Mouse (Mus musculus) kidney, embryonic 14.5 days (tissue): ENCODE data around the gene Brca1. TPM values are rescaled to one million over a fixed set of nuclear protein-coding genes. Genes with fewer than 3 reads are reported as not detected.
"Not testable (repeated sequence)": the region's sequence is repeated elsewhere in the genome, so short reads cannot be mapped to it uniquely, and the experiment has no call there.

Experiments
- ATAC-seq: fragments of 200-750 bp; cut with Nextera tagmentation; 2 replicates; pipeline ENCODE4 v1.8.0; 2017; ENCODE audit warnings: moderate number of reproducible peaks, mild to moderate bottlenecking, moderate TSS enrichment, moderate library complexity; ENCODE audit not compliant: low FRiP score, low TSS enrichment
- H3K27ac ChIP-seq: fragments of 300-500 bp; sonication (generic); 2 replicates; pipeline ENCODE4 v1.5.1; 2014; ENCODE audit warnings: low read depth, mild to moderate bottlenecking, low read length, moderate library complexity, mixed read lengths
- H3K27me3 ChIP-seq: fragments of 300-500 bp; sonication (generic); 2 replicates; pipeline ENCODE4 v1.6.1; 2014; ENCODE audit warnings: mild to moderate bottlenecking, low read length; ENCODE audit not compliant: control insufficient read depth, insufficient read depth
- H3K36me3 ChIP-seq: fragments of 300-500 bp; sonication (generic); 2 replicates; pipeline ENCODE4 v1.6.1; 2014; ENCODE audit warnings: low read length, mixed read lengths; ENCODE audit not compliant: control insufficient read depth, insufficient read depth
- H3K4me1 ChIP-seq: fragments of 300-500 bp; sonication (generic); 2 replicates; pipeline ENCODE4 v1.6.1; 2014; ENCODE audit warnings: low read length, mixed read lengths; ENCODE audit not compliant: control insufficient read depth, insufficient read depth
- H3K4me2 ChIP-seq: fragments of 300-500 bp; sonication (generic); replicated peaks from 2 replicates; pipeline ENCODE4 v1.6.1; 2014; ENCODE audit warnings: low read depth, mild to moderate bottlenecking, low read length
- H3K4me3 ChIP-seq: fragments of 300-500 bp; sonication (generic); 2 replicates; pipeline ENCODE4 v1.5.1; 2014; ENCODE audit warnings: mild to moderate bottlenecking, low read length
- H3K9ac ChIP-seq: fragments of 300-500 bp; sonication (generic); 2 replicates; pipeline ENCODE4 v1.6.1; 2014; ENCODE audit warnings: low read depth, mild to moderate bottlenecking, low read length, moderate library complexity
- H3K9me3 ChIP-seq: fragments of 300-500 bp; sonication (generic); 2 replicates; pipeline ENCODE4 v1.6.1; 2016; ENCODE audit warnings: low read length; ENCODE audit not compliant: control insufficient read depth
- WGBS: fragments of 180-500 bp; shearing (Covaris S2); extraction: QIAGEN DNeasy Blood & Tissue Kit; methylation state at CpG from one replicate; pipeline ENCODE4 v1.1.7; 2014; 5-methylcytosine and 5-hydroxymethylcytosine counted together
- polyA plus RNA-seq: library from polyadenylated mRNA; unstranded; fragments of >200 nt; fragmentation: Nextera tagmentation; extraction: Ambion mirVana; gene quantifications from 2 replicates; pipeline ENCODE4 v1.2.1, GENCODE M21; 2014

The Brca1 gene
- polyA plus RNA-seq, 1 experiment from 2014 or later: 22.0 TPM

DNA sequence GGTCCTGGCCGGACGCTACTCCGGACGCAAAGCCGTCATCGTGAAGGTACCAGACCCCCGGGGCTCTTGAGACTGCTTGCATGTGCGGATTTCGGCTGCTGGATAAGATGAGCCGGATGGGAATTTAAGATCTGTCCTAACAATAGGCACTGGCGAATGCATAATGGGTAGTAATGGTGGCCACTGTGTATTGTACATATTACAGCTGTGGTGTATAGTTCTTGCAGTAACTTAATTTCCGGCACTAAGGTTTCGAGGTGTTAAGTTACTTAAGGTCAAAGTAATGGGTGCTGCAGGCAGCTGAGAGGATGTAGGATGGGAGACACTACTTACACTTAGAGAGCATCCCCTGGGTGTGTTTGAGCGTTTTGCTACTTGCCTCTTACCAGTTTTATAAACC is 109.0 kb downstream of the Brca1 start:
- Histone ChIP-seq H3K4me2 (peak overlapping the region; percentile 71), H3K4me1 (peaks cover 6% of the 10 kb centered on the region; the same call in 1 of the 2 replicates), H3K9ac (peak overlapping the region; percentile 88), H3K27me3 (no peaks in the 10 kb centered on the region), H3K27ac (peak overlapping the region; percentile 86), H3K9me3 (no peaks in the 10 kb centered on the region), H3K4me3 (peak overlapping the region; percentile 69), H3K36me3 (peaks cover 27% of the 10 kb centered on the region)
- WGBS: under 1% methylated on average over 14 of the region's 14 CpGs
- peak; percentile 5; the same call in 1 of the 2 replicates for ATAC-seq

DNA sequence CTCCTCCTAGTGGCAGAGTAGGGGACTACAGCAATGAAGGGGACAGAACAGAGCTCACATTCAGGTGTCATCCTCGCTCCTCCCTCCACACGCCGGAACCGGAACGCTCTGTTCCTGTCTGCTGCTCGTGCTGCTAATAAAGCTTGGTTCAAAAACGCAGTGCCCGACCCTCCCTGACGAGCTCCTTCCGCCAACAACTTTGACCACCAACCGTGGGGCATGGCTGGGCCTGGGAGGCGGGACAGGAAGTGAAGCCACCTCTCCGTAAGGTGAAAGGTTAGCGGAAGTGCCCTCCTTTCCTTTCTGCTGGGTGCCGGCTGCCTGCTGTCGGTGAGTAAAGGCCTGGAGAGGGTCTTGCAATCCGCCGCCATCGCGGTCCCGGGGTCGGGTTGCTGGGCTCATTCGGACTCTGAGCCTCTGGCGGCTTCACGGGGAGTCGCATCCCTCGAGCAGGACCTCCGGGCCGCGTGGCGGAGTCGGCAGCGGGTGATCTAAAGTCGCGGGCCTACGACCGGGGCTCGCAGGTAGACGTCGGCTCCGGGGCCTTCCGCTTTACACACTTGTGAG is 109.5 kb downstream of the Brca1 start, which contains the start of gene Rpl27:
Gene Rpl27, plus strand, starts transcription at position 172 of the 567 bp plus-strand sequence.
- peak within 1 kb of the TSS; percentile 86 for H3K27ac ChIP-seq
- H3K9ac ChIP-seq: peak within 1 kb of the TSS; percentile 88
- no peaks in the 10 kb centered on the region for H3K9me3 ChIP-seq
- H3K27me3 ChIP-seq: no peaks in the 10 kb centered on the region
- peak; percentile 97 for ATAC-seq
- peaks cover 27% of the 10 kb centered on the region for H3K36me3 ChIP-seq
- WGBS: under 1% methylated on average over 42 of the region's 42 CpGs
- peak within 1 kb of the TSS; percentile 71 for H3K4me2 ChIP-seq
- H3K4me3 ChIP-seq: peak within 1 kb of the TSS; percentile 69
- H3K4me1 ChIP-seq: peaks cover 6% of the 10 kb centered on the region; the same call in 1 of the 2 replicates

DNA sequence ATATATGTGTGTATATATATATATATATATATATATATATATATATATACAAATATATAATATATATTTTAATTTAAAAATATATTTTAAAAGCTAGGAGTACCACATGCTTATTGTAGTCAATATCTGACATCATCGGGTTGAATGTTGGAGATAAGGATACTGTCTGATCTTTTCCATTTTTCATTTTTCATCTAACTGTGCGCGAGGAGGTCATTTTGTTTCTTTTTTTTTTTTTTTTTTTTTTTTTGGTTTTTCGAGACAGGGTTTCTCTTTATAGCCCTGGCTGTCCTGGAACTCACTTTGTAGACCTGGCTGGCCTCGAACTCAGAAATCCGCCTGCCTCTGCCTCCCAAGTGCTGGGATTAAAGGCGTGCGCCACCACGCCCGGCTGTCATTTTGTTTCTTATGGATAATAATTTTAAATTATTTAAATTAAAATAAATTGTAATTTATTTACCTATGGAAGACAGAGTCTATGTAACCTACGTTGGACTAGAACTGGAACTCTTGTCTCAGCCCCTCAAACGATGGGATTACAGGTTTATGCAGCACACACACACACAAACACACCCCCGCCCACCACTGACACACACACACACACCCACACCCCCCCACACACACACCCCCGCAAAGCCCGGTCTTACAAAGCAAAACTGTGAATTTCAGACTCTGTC is 110.2 kb downstream of the Brca1 start:
- ATAC-seq, H3K4me1 ChIP-seq, H3K9me3 ChIP-seq, H3K27me3 ChIP-seq, H3K4me2 ChIP-seq, H3K27ac ChIP-seq, H3K9ac ChIP-seq: not testable (repeated sequence)
- Histone ChIP-seq H3K36me3 (peaks cover 27% of the 10 kb centered on the region), H3K4me3 (peak overlapping the region; percentile 17; the same call in 1 of the 2 replicates)
- WGBS: 38% methylated on average over 14 of the region's 15 CpGs

Other genes starting within 250 kb of the Brca1 start
- 112 and 164 TPM in 2 replicates for gene Becn1, start 249.7 kb downstream of the Brca1 start, polyA plus RNA-seq
- 113 and 130 TPM in 2 replicates for gene Psme3, start 235.7 kb downstream of the Brca1 start, polyA plus RNA-seq
- gene Aoc2, start 226.9 kb downstream of the Brca1 start, polyA plus RNA-seq: 1.9 TPM in 2 replicates
- 0.23 and 0.37 TPM in 2 replicates for gene Aoc3, start 221.3 kb downstream of the Brca1 start, polyA plus RNA-seq
- 0.08 TPM in 1 of 2 replicates, not detected in the other for gene G6pc, start 184.4 kb downstream of the Brca1 start, polyA plus RNA-seq
- 85.2 and 99.0 TPM in 2 replicates for gene Aarsd1, start 134.3 kb downstream of the Brca1 start, polyA plus RNA-seq
- 10.4 and 11.5 TPM in 2 replicates for gene Gm27029, start 127.2 kb downstream of the Brca1 start, polyA plus RNA-seq
- gene Rundc1, start 126.9 kb downstream of the Brca1 start, polyA plus RNA-seq: 8.2 and 16.1 TPM in 2 replicates
- gene Ptges3l, start 126.6 kb downstream of the Brca1 start, polyA plus RNA-seq: 8.9 and 10.3 TPM in 2 replicates
- 430 and 578 TPM in 2 replicates for gene Rpl27, start 109.7 kb downstream of the Brca1 start, polyA plus RNA-seq
- 9.6 and 10.4 TPM in 2 replicates for gene Ifi35, start 103.5 kb downstream of the Brca1 start, polyA plus RNA-seq
- 7.0 and 10.8 TPM in 2 replicates for gene Rnd2, start 87.0 kb downstream of the Brca1 start, polyA plus RNA-seq
- 25.0 and 28.4 TPM in 2 replicates for gene Vat1, start 85.7 kb downstream of the Brca1 start, polyA plus RNA-seq
- gene Nbr1, start 194 bp upstream of the Brca1 start, polyA plus RNA-seq: 30.8 and 63.9 TPM in 2 replicates
- gene Tmem106a, start 30.3 kb upstream of the Brca1 start, polyA plus RNA-seq: 3.8 and 4.8 TPM in 2 replicates
- not detected in 2 replicates for gene Gm11634, start 47.3 kb upstream of the Brca1 start, polyA plus RNA-seq
- gene Rdm1, start 75.2 kb upstream of the Brca1 start, polyA plus RNA-seq: 31.6 and 35.8 TPM in 2 replicates
- gene Arl4d, start 113.6 kb upstream of the Brca1 start, polyA plus RNA-seq: 2.4 and 2.8 TPM in 2 replicates
- gene Dhx8, start 181.0 kb upstream of the Brca1 start, polyA plus RNA-seq: 26.0 and 38.1 TPM in 2 replicates
- 47.9 and 52.9 TPM in 2 replicates for gene Etv4, start 233.4 kb upstream of the Brca1 start, polyA plus RNA-seq